Mouse (Mus musculus): ENCODE measurements at regions not wholly inside any gene's neighbourhood (a gene's known extent, or its start where the extent isn't known, plus 50 kb on each side); places are given as distances from the start of the nearest gene placed in this dataset.

- ATAC-seq (ENCODE audit: insufficient number of reproducible peaks, low FRiP score, low TSS enrichment, low read depth): no peak
- peaks cover 6% of the 10 kb centered on the region; the same call in 1 of the 2 replicates for H3K4me1 ChIP-seq
- peak overlapping the region; percentile 34; the same call in 1 of the 2 replicates for H3K27ac ChIP-seq
- H3K36me3 ChIP-seq: no peaks in the 10 kb centered on the region
- no peak overlapping the region for H3K4me2 ChIP-seq
- no peaks in the 10 kb centered on the region for H3K27me3 ChIP-seq
- 67% methylated on average over 5 of the region's 5 CpGs for WGBS
- no peak overlapping the region for H3K4me3 ChIP-seq
- no peaks in the 10 kb centered on the region for H3K9me3 ChIP-seq
- H3K9ac ChIP-seq: no peak overlapping the region
Measured at GRCm38 (mm10) chr9:84178705-84179104, 253.8 kb downstream of the Bckdhb start.

DNA sequence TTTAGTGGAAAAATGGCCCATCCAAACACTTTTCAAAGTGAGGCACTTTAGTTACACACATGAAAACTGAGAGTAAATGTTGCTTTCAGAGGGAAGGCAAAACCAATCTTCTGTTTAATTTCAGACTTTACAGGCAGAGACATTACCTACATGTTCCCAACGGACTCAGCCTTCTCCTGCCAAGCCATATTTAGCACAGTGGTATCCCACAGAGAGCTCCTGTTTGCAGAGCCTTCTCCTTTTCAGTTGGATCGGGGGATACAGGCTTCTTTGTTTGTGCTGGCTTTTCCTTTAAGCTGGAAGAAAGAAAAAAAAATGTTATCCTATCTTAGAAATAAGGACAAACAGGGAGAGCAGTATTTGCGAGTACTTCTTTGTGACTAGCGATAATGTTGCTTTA lies 254.3 kb downstream of the Bckdhb start:
- H3K4me2 ChIP-seq: no peak overlapping the region
- peaks cover 10% of the 10 kb centered on the region; the same call in 1 of the 2 replicates for H3K4me1 ChIP-seq
- no peaks in the 10 kb centered on the region for H3K9me3 ChIP-seq
- no peaks in the 10 kb centered on the region for H3K36me3 ChIP-seq
- 62% methylated on average over 4 of the region's 4 CpGs for WGBS
- peak overlapping the region; percentile 34 for H3K27ac ChIP-seq
- ATAC-seq (ENCODE audit: insufficient number of reproducible peaks, low FRiP score, low TSS enrichment, low read depth): no peak
- H3K9ac ChIP-seq: no peak overlapping the region
- no peaks in the 10 kb centered on the region for H3K27me3 ChIP-seq
- H3K4me3 ChIP-seq: no peak overlapping the region

- Histone ChIP-seq H3K27ac (no peak overlapping the region), H3K4me1 (peaks cover 10% of the 10 kb centered on the region; the same call in 1 of the 2 replicates), H3K4me3 (no peak overlapping the region), H3K4me2 (no peak overlapping the region), H3K27me3 (no peaks in the 10 kb centered on the region), H3K36me3 (no peaks in the 10 kb centered on the region), H3K9ac (no peak overlapping the region), H3K9me3 (no peaks in the 10 kb centered on the region)
- WGBS: 30% methylated on average over 6 of the region's 6 CpGs
- 0 out of 2 replicates have a peak, but pooled peaks have one; percentile 58 for ATAC-seq (ENCODE audit: insufficient number of reproducible peaks, low FRiP score, low TSS enrichment, low read depth)
Measured at GRCm38 (mm10) chr9:84183637-84184374, 258.9 kb downstream of the Bckdhb start.

- no peak for ATAC-seq (ENCODE audit: insufficient number of reproducible peaks, low FRiP score, low TSS enrichment, low read depth)
- no peaks in the 10 kb centered on the region for H3K27me3 ChIP-seq
Measured at GRCm38 (mm10) chr9:84187531-84187930, 262.6 kb downstream of the Bckdhb start.

DNA sequence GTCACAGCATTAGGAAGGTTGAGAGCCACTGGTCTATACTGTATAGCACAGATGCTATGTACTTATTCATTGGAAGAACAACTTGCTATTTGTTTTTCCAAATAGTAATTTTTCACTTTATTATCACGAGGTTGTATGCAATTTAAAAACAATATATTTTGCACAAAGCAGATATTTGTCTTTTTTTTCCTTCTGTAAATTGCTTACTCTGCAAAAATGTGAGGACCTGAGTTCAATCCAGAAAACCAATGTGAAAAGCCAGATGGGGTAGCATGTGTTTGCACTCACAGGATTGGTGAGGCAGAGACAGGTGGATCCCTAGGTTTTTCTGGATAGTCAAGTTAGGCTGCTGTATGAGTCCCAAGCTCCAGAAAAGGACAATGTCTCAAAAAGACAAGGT lies 268.5 kb downstream of the Bckdhb start:
- Histone ChIP-seq H3K4me3 (no peak overlapping the region), H3K4me1 (no peaks in the 10 kb centered on the region), H3K9ac (no peak overlapping the region), H3K36me3 (no peaks in the 10 kb centered on the region), H3K4me2 (no peak overlapping the region), H3K27me3 (no peaks in the 10 kb centered on the region), H3K27ac (no peak overlapping the region), H3K9me3 (no peaks in the 10 kb centered on the region)
- WGBS: 66% methylated on average over 1 of the region's 1 CpGs
- no peak for ATAC-seq (ENCODE audit: insufficient number of reproducible peaks, low FRiP score, low TSS enrichment, low read depth)

More at GRCm38 (mm10) chr9:84187531-84187930, 262.6 kb downstream of the Bckdhb start:
- no peak overlapping the region for H3K9ac ChIP-seq
- no peak overlapping the region for H3K4me3 ChIP-seq
- H3K4me2 ChIP-seq: no peak overlapping the region
- H3K27ac ChIP-seq: no peak overlapping the region
- WGBS: 59% methylated on average over 3 of the region's 3 CpGs
- no peaks in the 10 kb centered on the region for H3K36me3 ChIP-seq
- H3K9me3 ChIP-seq: no peaks in the 10 kb centered on the region
- H3K4me1 ChIP-seq: peaks cover 10% of the 10 kb centered on the region; the same call in 1 of the 2 replicates

DNA sequence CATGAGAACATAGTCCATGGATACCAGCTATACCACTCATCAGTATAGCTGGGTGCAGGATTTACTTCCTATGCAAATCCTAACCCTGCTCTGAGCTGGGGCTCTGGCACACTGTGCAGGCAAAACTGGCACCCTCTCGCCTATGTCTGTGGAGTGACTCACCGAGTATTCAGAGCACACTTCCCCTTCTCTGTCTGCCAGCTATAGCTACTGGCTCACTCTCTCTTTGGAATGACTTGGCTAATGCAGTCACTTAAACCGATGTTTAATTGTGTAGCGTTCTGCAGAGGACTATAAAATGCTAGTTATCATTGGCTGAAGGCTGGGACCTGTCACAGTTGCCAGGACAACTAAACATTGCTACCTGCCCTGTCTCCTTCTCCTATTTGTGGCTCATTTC lies 269.8 kb downstream of the Bckdhb start:
- H3K9ac ChIP-seq: no peak overlapping the region
- no peak overlapping the region for H3K27ac ChIP-seq
- 58% methylated on average over 4 of the region's 4 CpGs for WGBS
- no peak overlapping the region for H3K4me3 ChIP-seq
- ATAC-seq (ENCODE audit: insufficient number of reproducible peaks, low FRiP score, low TSS enrichment, low read depth): peak; percentile 52
- H3K4me1 ChIP-seq: no peaks in the 10 kb centered on the region
- no peaks in the 10 kb centered on the region for H3K36me3 ChIP-seq
- H3K9me3 ChIP-seq: no peaks in the 10 kb centered on the region
- H3K27me3 ChIP-seq: no peaks in the 10 kb centered on the region
- no peak overlapping the region for H3K4me2 ChIP-seq

DNA sequence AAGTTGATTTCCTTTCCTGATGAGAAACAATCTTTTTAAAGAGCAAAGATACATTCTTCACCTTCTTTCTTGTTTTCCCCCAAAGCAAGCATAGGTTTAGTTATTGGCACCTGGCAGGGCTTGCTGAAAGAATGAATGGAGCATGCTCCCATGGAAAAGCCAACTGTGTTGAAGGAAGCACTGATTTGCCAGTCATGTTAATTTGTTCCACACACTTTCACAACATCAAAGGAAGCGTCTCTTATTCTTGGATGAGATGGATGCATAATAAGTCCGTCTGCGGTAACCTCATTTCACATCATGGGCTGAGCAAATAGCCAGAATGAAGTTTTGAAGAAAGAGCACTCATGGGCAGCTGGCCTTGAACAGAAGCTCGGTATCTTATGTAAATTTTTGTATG lies 270.4 kb downstream of the Bckdhb start:
- no peak overlapping the region for H3K27ac ChIP-seq
- WGBS: 79% methylated on average over 4 of the region's 4 CpGs
- H3K4me3 ChIP-seq: no peak overlapping the region
- no peak overlapping the region for H3K4me2 ChIP-seq
- no peaks in the 10 kb centered on the region for H3K27me3 ChIP-seq
- no peak overlapping the region for H3K9ac ChIP-seq
- no peaks in the 10 kb centered on the region for H3K4me1 ChIP-seq
- no peaks in the 10 kb centered on the region for H3K9me3 ChIP-seq
- no peak for ATAC-seq (ENCODE audit: insufficient number of reproducible peaks, low FRiP score, low TSS enrichment, low read depth)
- H3K36me3 ChIP-seq: no peaks in the 10 kb centered on the region

DNA sequence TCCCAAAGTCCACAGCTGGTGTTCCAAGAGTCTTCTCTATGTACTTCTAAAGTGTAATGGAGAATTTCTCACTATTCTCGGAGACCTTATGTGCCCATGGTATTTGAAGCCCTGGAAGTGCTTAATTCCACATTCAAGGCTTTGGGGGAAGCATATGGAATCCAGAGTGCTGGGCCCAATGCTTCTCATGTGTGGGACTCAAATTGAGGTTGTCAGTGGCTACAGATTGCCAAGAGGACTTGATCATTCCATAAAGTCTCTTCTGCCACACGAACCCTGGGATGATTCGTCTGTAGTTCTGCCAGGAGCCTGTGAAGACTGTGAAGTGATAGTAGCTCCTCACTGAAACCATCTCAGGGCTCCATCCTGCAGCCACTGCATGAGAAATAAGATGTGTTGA lies 275.3 kb downstream of the Bckdhb start:
- H3K9me3 ChIP-seq: no peaks in the 10 kb centered on the region
- H3K27ac ChIP-seq: no peak overlapping the region
- no peaks in the 10 kb centered on the region for H3K4me1 ChIP-seq
- no peaks in the 10 kb centered on the region for H3K27me3 ChIP-seq
- no peak overlapping the region for H3K4me2 ChIP-seq
- ATAC-seq (ENCODE audit: insufficient number of reproducible peaks, low FRiP score, low TSS enrichment, low read depth): no peak
- 71% methylated on average over 3 of the region's 3 CpGs for WGBS
- no peaks in the 10 kb centered on the region for H3K36me3 ChIP-seq
- H3K4me3 ChIP-seq: no peak overlapping the region
- no peak overlapping the region for H3K9ac ChIP-seq

- Histone ChIP-seq H3K36me3 (no peaks in the 10 kb centered on the region), H3K4me1 (no peaks in the 10 kb centered on the region), H3K9ac (no peak overlapping the region), H3K4me3 (no peak overlapping the region), H3K4me2 (no peak overlapping the region), H3K27me3 (no peaks in the 10 kb centered on the region), H3K9me3 (no peaks in the 10 kb centered on the region), H3K27ac (no peak overlapping the region)
- no peak for ATAC-seq (ENCODE audit: insufficient number of reproducible peaks, low FRiP score, low TSS enrichment, low read depth)
- WGBS: 75% methylated on average over 3 of the region's 3 CpGs
Measured at GRCm38 (mm10) chr9:84204056-84204455, 279.1 kb downstream of the Bckdhb start.

- Histone ChIP-seq H3K27me3 (no peaks in the 10 kb centered on the region), H3K9ac (no peak overlapping the region), H3K27ac (no peak overlapping the region), H3K4me1 (no peaks in the 10 kb centered on the region), H3K4me3 (no peak overlapping the region), H3K36me3 (no peaks in the 10 kb centered on the region), H3K9me3 (no peaks in the 10 kb centered on the region), H3K4me2 (no peak overlapping the region)
- WGBS: 84% methylated on average over 4 of the region's 4 CpGs
- ATAC-seq (ENCODE audit: insufficient number of reproducible peaks, low FRiP score, low TSS enrichment, low read depth): no peak
Measured at GRCm38 (mm10) chr9:84240491-84240975, 315.6 kb downstream of the Bckdhb start.

DNA sequence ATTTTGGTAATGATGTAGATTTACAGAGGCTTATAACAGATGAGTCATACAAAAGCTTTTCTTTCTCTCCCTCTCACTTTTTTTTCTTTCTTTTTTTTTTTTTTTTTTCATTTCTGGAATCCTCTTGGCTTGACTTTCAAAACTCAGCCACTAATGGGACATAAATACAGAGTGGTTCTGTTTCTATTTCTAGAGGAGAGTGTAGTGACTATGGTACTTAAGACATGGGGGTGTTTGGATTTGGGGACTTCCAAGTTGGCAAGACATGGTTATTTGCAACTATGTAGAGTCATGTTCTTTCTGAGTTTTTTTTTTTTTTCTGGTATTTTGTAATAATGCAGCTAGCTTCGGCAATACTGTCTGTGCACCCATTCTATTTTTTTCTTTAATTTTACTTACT lies 324.8 kb downstream of the Bckdhb start:
- WGBS: 78% methylated on average over 1 of the region's 1 CpGs
- Histone ChIP-seq H3K27ac (no peak overlapping the region), H3K4me1 (no peaks in the 10 kb centered on the region), H3K9me3 (no peaks in the 10 kb centered on the region), H3K9ac (no peak overlapping the region), H3K4me2 (no peak overlapping the region), H3K4me3 (no peak overlapping the region), H3K36me3 (no peaks in the 10 kb centered on the region), H3K27me3 (no peaks in the 10 kb centered on the region)
- no peak for ATAC-seq (ENCODE audit: insufficient number of reproducible peaks, low FRiP score, low TSS enrichment, low read depth)

- H3K36me3 ChIP-seq: no peaks in the 10 kb centered on the region
- H3K4me1 ChIP-seq: no peaks in the 10 kb centered on the region
- no peak overlapping the region for H3K4me3 ChIP-seq
- ATAC-seq (ENCODE audit: insufficient number of reproducible peaks, low FRiP score, low TSS enrichment, low read depth): no peak
- WGBS: 19% methylated on average over 7 of the region's 7 CpGs
- H3K9me3 ChIP-seq: no peaks in the 10 kb centered on the region
- no peak overlapping the region for H3K27ac ChIP-seq
- H3K4me2 ChIP-seq: no peak overlapping the region
- no peak overlapping the region for H3K9ac ChIP-seq
- H3K27me3 ChIP-seq: no peaks in the 10 kb centered on the region
Measured at GRCm38 (mm10) chr9:84253022-84253991, 328.4 kb downstream of the Bckdhb start.

Data from limb, embryonic 15.5 days (tissue).